Mouse (Mus musculus): ENCODE results near the gene Evi5l.

DNA sequence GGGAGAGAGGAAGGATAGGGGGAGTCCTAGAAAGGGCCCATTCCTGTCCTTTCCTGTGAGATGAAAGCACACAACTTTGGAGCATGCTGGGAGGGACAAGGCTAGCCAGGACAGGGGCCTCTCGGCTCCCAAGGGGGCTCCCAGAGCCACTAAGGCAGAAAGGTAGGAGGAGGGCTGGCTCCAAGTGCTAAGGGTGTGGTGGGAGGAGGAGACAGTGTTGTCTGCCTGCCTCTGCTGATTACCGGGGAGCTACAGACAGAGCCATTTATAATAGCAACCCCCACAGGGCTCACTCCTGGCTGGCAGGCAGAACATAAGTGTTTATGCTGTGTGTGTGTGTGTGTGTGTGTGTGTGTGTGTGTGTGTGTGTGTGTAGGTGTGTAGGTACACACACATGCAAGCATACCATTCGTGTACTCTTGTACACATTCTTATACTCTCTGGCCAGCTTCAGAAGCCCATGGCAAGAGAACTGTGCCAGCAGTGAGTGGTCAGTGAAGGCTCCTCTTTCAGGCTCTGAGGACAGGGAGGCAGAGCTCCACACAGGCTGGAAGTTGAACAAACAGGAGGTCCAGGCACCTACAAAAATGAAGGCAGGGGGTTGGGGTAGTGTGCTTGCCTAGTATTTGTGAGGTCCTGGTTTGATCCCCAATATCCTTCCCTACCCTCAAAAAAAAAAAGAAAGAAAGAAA lies 22.8 kb downstream of the Evi5l start:
- no peak for TF ChIP-seq CTCF (IDR thresholded peaks at IDR 0.05; ENCODE audit: control insufficient read depth, insufficient read depth, low read length)
- TF ChIP-seq POLR2A (IDR thresholded peaks at IDR 0.05; ENCODE audit: borderline replicate concordance, control insufficient read depth, low read depth, low read length) = no peak

Measured in bone marrow, adult 2 months (tissue).